Comparison of ENCODE assay signal across 18 mouse cellular contexts in genomic region chr6:116412546-116413325, GRCm38 (mm10).
"Had no signal": no experiment of that assay in that cellular context is flagged by ENCODE, and none has a peak within 500 bp of the region (broad histone marks: within the 10 kb centered on the region; RNA-seq: fewer than 3 reads in every experiment).

No protein-coding gene starts in this region.

- H3K27me3 ChIP-seq: limb, embryonic 13.5 days; liver, embryonic 12.5 days; neural tube, embryonic 15.5 days had no signal

- ATAC-seq: liver, embryonic 12.5 days had no signal

- H3K9me3 ChIP-seq: limb, embryonic 13.5 days; liver, embryonic 12.5 days; neural tube, embryonic 15.5 days had no signal

- H3K4me1 ChIP-seq: limb, embryonic 13.5 days; neural tube, embryonic 15.5 days had no signal

- H3K4me3 ChIP-seq: limb, embryonic 13.5 days; liver, embryonic 12.5 days; myocyte; neural tube, embryonic 15.5 days had no signal

- H3K9ac ChIP-seq: limb, embryonic 13.5 days; liver, embryonic 12.5 days; neural tube, embryonic 15.5 days had no signal

- H3K4me2 ChIP-seq: limb, embryonic 13.5 days; liver, embryonic 12.5 days; midbrain, embryonic 11.5 days; neural tube, embryonic 15.5 days had no signal

- DNase-seq: kidney, adult 11 months; kidney, adult 9 months; kidney, postnatal 36 days; layer of hippocampus, adult 9-11 months; layer of hippocampus, postnatal 36 days; lung, adult 2 months; lung, postnatal 10 days; lung, postnatal 4 days; right cerebral cortex, adult 18-20 months; right cerebral cortex, postnatal 4 days; spleen, adult 18-20 months; thymus, postnatal 4 days had no signal

- H3K27ac ChIP-seq: kidney, postnatal 0 days; limb, embryonic 13.5 days; liver, embryonic 12.5 days; neural tube, embryonic 15.5 days had no signal
